Mouse (Mus musculus): ENCODE measurements around the gene Arhgap17. TPM values are rescaled to one million over a fixed set of nuclear protein-coding genes. Genes with fewer than 3 reads are reported as not detected.

The Arhgap17 gene
- polyA plus RNA-seq, 1 experiment from 2014 or later, result 13.6 TPM

DNA sequence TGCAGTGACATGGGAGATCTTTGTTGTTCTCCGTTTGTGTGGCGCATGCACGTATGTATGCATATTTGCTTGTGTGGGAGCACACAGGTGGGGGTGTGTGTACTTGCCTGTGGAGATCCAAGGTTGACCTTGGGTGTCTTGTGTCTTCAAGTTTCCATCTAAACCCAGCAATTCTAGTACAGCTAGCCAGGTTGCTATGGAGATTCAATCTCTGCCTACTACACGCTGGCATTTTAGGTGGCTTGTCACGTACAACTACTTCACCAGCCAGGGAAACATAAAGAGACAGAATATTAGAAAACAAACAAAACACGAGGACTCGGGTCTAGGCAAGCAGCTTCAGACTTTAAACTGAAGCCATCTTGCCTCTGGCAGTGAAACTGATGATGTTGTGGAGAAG, 116.3 kb downstream of the Arhgap17 start:
- no peak overlapping the region for H3K4me3 ChIP-seq (replicated peaks)
- ATAC-seq, result no peak
- no peaks in the 10 kb centered on the region for H3K9me3 ChIP-seq
- no peaks in the 10 kb centered on the region for H3K36me3 ChIP-seq
- peaks cover 7% of the 10 kb centered on the region; the same call in 1 of the 2 replicates for H3K4me1 ChIP-seq (replicated peaks)
- no peak overlapping the region for H3K27ac ChIP-seq
- no peak overlapping the region for H3K4me2 ChIP-seq (replicated peaks)
- H3K9ac ChIP-seq (replicated peaks), result no peak overlapping the region
- 75% methylated on average over 7 of the region's 7 CpGs for WGBS
- no peaks in the 10 kb centered on the region for H3K27me3 ChIP-seq

GRCm38 (mm10) chr7:123251343-123251742, 118.4 kb downstream of the Arhgap17 start:
- no peak overlapping the region for H3K4me3 ChIP-seq (replicated peaks)
- H3K4me2 ChIP-seq (replicated peaks), result no peak overlapping the region
- H3K27ac ChIP-seq, result no peak overlapping the region
- H3K27me3 ChIP-seq, result no peaks in the 10 kb centered on the region
- WGBS, result 50% methylated on average over 6 of the region's 6 CpGs
- no peaks in the 10 kb centered on the region for H3K9me3 ChIP-seq
- no peak overlapping the region for H3K9ac ChIP-seq (replicated peaks)
- H3K4me1 ChIP-seq (replicated peaks), result peaks cover 7% of the 10 kb centered on the region; the same call in 1 of the 2 replicates
- H3K36me3 ChIP-seq, result no peaks in the 10 kb centered on the region
- ATAC-seq, result no peak

GRCm38 (mm10) chr7:123248166-123248565, 121.5 kb downstream of the Arhgap17 start:
- no peaks in the 10 kb centered on the region for H3K36me3 ChIP-seq
- WGBS, result 47% methylated on average over 2 of the region's 2 CpGs
- no peaks in the 10 kb centered on the region for H3K27me3 ChIP-seq
- H3K27ac ChIP-seq, result no peak overlapping the region
- peaks cover under 1% of the 10 kb centered on the region; the same call in 1 of the 2 replicates for H3K4me1 ChIP-seq (replicated peaks)
- no peaks in the 10 kb centered on the region for H3K9me3 ChIP-seq
- no peak overlapping the region for H3K4me3 ChIP-seq (replicated peaks)
- ATAC-seq, result no peak
- no peak overlapping the region for H3K4me2 ChIP-seq (replicated peaks)
- no peak overlapping the region for H3K9ac ChIP-seq (replicated peaks)

GRCm38 (mm10) chr7:123246504-123247084, 123.1 kb downstream of the Arhgap17 start:
- Histone ChIP-seq H3K4me1 (replicated peaks) (no peaks in the 10 kb centered on the region), H3K27me3 (no peaks in the 10 kb centered on the region), H3K27ac (no peak overlapping the region), H3K4me2 (replicated peaks) (no peak overlapping the region), H3K36me3 (no peaks in the 10 kb centered on the region), H3K4me3 (replicated peaks) (no peak overlapping the region), H3K9me3 (no peaks in the 10 kb centered on the region), H3K9ac (replicated peaks) (no peak overlapping the region)
- WGBS, result 71% methylated on average over 4 of the region's 4 CpGs
- no peak for ATAC-seq

GRCm38 (mm10) chr7:123244833-123245232, 124.9 kb downstream of the Arhgap17 start:
- Histone ChIP-seq H3K4me3 (replicated peaks) (no peak overlapping the region), H3K27me3 (no peaks in the 10 kb centered on the region), H3K27ac (no peak overlapping the region), H3K9ac (replicated peaks) (no peak overlapping the region), H3K4me1 (replicated peaks) (no peaks in the 10 kb centered on the region), H3K36me3 (no peaks in the 10 kb centered on the region), H3K9me3 (no peaks in the 10 kb centered on the region), H3K4me2 (replicated peaks) (no peak overlapping the region)
- WGBS, result 74% methylated on average over 1 of the region's 1 CpGs
- no peak for ATAC-seq

DNA sequence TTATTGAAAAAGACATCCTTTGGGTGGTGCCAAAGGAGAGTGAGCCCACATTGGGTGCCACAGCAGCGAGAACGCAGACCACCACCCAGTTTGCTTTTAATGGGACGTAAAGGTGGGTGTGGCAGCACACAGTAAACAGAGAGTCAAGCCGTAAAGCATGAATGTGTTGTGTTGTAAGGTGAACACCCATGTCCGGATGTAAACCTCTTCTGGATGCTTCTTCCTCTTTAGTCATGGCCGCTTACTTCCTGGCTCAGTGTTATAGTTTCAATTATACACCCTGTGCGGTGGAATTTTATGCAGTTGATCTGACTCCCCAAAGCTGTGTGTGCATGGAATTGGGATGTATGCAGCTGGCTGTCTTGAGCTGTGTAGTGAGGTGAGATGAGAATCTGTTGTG, 127.5 kb downstream of the Arhgap17 start:
- H3K4me3 ChIP-seq (replicated peaks), result no peak overlapping the region
- H3K36me3 ChIP-seq, result no peaks in the 10 kb centered on the region
- peaks cover 7% of the 10 kb centered on the region for H3K4me1 ChIP-seq (replicated peaks)
- no peaks in the 10 kb centered on the region for H3K9me3 ChIP-seq
- H3K9ac ChIP-seq (replicated peaks), result no peak overlapping the region
- H3K27me3 ChIP-seq, result no peaks in the 10 kb centered on the region
- no peak for ATAC-seq
- no peak overlapping the region for H3K4me2 ChIP-seq (replicated peaks)
- no peak overlapping the region for H3K27ac ChIP-seq
- WGBS, result 94% methylated on average over 7 of the region's 7 CpGs

GRCm38 (mm10) chr7:123240064-123240463, 129.7 kb downstream of the Arhgap17 start:
- 70% methylated on average over 6 of the region's 6 CpGs for WGBS
- Histone ChIP-seq H3K4me1 (replicated peaks) (peaks cover 7% of the 10 kb centered on the region), H3K9me3 (no peaks in the 10 kb centered on the region), H3K4me2 (replicated peaks) (no peak overlapping the region), H3K4me3 (replicated peaks) (no peak overlapping the region), H3K9ac (replicated peaks) (no peak overlapping the region), H3K27ac (no peak overlapping the region), H3K36me3 (no peaks in the 10 kb centered on the region), H3K27me3 (no peaks in the 10 kb centered on the region)
- ATAC-seq, result no peak

DNA sequence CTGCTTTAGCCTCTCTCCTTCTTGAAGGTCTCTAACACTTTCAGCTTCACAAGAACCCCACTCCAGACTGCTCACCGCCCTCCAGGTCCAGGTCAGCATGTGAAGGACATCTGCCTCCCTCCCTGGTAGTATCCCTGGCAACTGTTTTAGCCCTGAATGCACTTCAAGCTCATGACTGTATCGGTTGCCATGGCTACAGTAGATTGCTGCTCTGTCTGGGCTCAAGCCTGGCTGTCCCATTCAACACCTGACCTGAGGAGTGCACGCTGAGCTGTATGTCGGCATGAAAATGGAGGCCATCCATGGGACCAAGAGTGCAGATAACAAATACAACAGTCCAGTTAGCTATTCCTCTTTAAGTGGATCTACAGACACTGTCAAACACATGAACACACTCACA, 131.1 kb downstream of the Arhgap17 start:
- Histone ChIP-seq H3K36me3 (no peaks in the 10 kb centered on the region), H3K9ac (replicated peaks) (no peak overlapping the region), H3K4me3 (replicated peaks) (no peak overlapping the region), H3K9me3 (no peaks in the 10 kb centered on the region), H3K4me2 (replicated peaks) (no peak overlapping the region), H3K27ac (no peak overlapping the region), H3K4me1 (replicated peaks) (peaks cover 7% of the 10 kb centered on the region), H3K27me3 (no peaks in the 10 kb centered on the region)
- ATAC-seq, result peak; percentile 87
- 50% methylated on average over 4 of the region's 4 CpGs for WGBS

GRCm38 (mm10) chr7:123235449-123235848, 134.3 kb downstream of the Arhgap17 start:
- Histone ChIP-seq H3K4me3 (replicated peaks) (no peak overlapping the region), H3K9ac (replicated peaks) (no peak overlapping the region), H3K9me3 (no peaks in the 10 kb centered on the region), H3K27me3 (no peaks in the 10 kb centered on the region), H3K27ac (no peak overlapping the region), H3K4me2 (replicated peaks) (no peak overlapping the region), H3K36me3 (no peaks in the 10 kb centered on the region), H3K4me1 (replicated peaks) (peaks cover 7% of the 10 kb centered on the region)
- 22% methylated on average over 4 of the region's 4 CpGs for WGBS
- no peak for ATAC-seq

Other genes starting within 250 kb of the Arhgap17 start
- 57.0 and 62.1 TPM in 2 replicates for gene Tnrc6a, start 246.0 kb downstream of the Arhgap17 start, polyA plus RNA-seq (2015; fragmentation: Nextera tagmentation; extraction: Ambion mirVana)
- gene Slc5a11, start 155.1 kb downstream of the Arhgap17 start, polyA plus RNA-seq (2015; fragmentation: Nextera tagmentation; extraction: Ambion mirVana), result 0.13 and 0.34 TPM in 2 replicates
- 85.3 and 89.9 TPM in 2 replicates for gene Lcmt1, start 131 bp downstream of the Arhgap17 start, polyA plus RNA-seq (2015; fragmentation: Nextera tagmentation; extraction: Ambion mirVana)
- not detected in 2 replicates for gene Aqp8, start 92.4 kb upstream of the Arhgap17 start, polyA plus RNA-seq (2015; fragmentation: Nextera tagmentation; extraction: Ambion mirVana)
- 14.1 and 15.1 TPM in 2 replicates for gene Zkscan2, start 130.5 kb upstream of the Arhgap17 start, polyA plus RNA-seq (2015; fragmentation: Nextera tagmentation; extraction: Ambion mirVana)

All from midbrain, embryonic 13.5 days (tissue).